18 mouse cellular contexts compared by ENCODE assay signal in genomic region chr2:117759491-117760013, GRCm38 (mm10).
"Had no signal": no experiment of that assay in that cellular context is flagged by ENCODE, and none has a peak within 500 bp of the region (broad histone marks: within the 10 kb centered on the region; RNA-seq: fewer than 3 reads in every experiment).

No protein-coding gene starts in this region.

- H3K9me3 ChIP-seq: limb, embryonic 15.5 days; liver, embryonic 12.5 days; midbrain, embryonic 10.5 days; midbrain, embryonic 12.5 days; neural tube, embryonic 13.5 days; neural tube, embryonic 15.5 days had no signal

- H3K27me3 ChIP-seq: limb, embryonic 15.5 days; liver, embryonic 12.5 days; midbrain, embryonic 12.5 days; neural tube, embryonic 13.5 days; neural tube, embryonic 15.5 days had no signal

- DNase-seq: midbrain, embryonic 14.5 days; retina, postnatal 1 day; right cerebral cortex, adult 18-20 months; right cerebral cortex, postnatal 25 days; right cerebral cortex, postnatal 4 days; spleen, adult 18-20 months; thymus, adult 18-20 months; thymus, postnatal 14 days; thymus, postnatal 36 days had no signal

- H3K4me1 ChIP-seq: limb, embryonic 15.5 days; liver, embryonic 12.5 days; midbrain, embryonic 10.5 days; midbrain, embryonic 12.5 days; neural tube, embryonic 13.5 days; neural tube, embryonic 15.5 days had no signal

- ATAC-seq: liver, embryonic 12.5 days; midbrain, embryonic 16.5 days had no signal

- H3K27ac ChIP-seq: limb, embryonic 15.5 days; liver, embryonic 12.5 days; liver, embryonic 14.5 days; midbrain, embryonic 10.5 days; midbrain, embryonic 12.5 days; neural tube, embryonic 13.5 days; neural tube, embryonic 15.5 days had no signal

- H3K4me2 ChIP-seq: limb, embryonic 15.5 days; liver, embryonic 12.5 days; midbrain, embryonic 12.5 days; neural tube, embryonic 13.5 days; neural tube, embryonic 15.5 days had no signal

- H3K9ac ChIP-seq: limb, embryonic 15.5 days; liver, embryonic 12.5 days; liver, embryonic 14.5 days; midbrain, embryonic 12.5 days; neural tube, embryonic 13.5 days; neural tube, embryonic 15.5 days had no signal

- H3K36me3 ChIP-seq: limb, embryonic 15.5 days; liver, embryonic 12.5 days; midbrain, embryonic 10.5 days; midbrain, embryonic 12.5 days; neural tube, embryonic 13.5 days; neural tube, embryonic 15.5 days had no signal

- H3K4me3 ChIP-seq: limb, embryonic 15.5 days; liver, embryonic 12.5 days; midbrain, embryonic 10.5 days; midbrain, embryonic 12.5 days; myocyte; neural tube, embryonic 13.5 days; neural tube, embryonic 15.5 days had no signal
